Mouse (Mus musculus) c-Kit-negative CD71-positive TER-119-positive erythroid progenitor cells, embryonic 14.5 days (primary cell): ENCODE results near the gene Med15.
"Not testable (repeated sequence)": the region's sequence is repeated elsewhere in the genome, so short reads cannot be mapped to it uniquely, and the experiment has no call there.

Experiments
- DNase-seq: peaks from one replicate; pipeline ENCODE4 v3.0.0-alpha.2; 2013; ENCODE audit warnings: low read depth, low spot score

Med15 gene

GRCm38 (mm10) chr16:17732841-17733340 is at the start of gene Med15:
Gene Med15 (minus strand): TSS chr16:17732891.
- no peak for DNase-seq

GRCm38 (mm10) chr16:17779692-17780091 is 47.0 kb upstream of the Med15 start:
- DNase-seq = no peak

GRCm38 (mm10) chr16:17778223-17778622 is 45.5 kb upstream of the Med15 start:
- no peak for DNase-seq

- DNase-seq = no peak
These were observed 44.1 kb upstream of the Med15 start for GRCm38 (mm10) chr16:17776828-17777227.

GRCm38 (mm10) chr16:17771117-17771865 is 38.6 kb upstream of the Med15 start:
- no peak for DNase-seq

GRCm38 (mm10) chr16:17768834-17769233 is 36.1 kb upstream of the Med15 start:
- DNase-seq = peak; percentile 68

- DNase-seq = no peak
These were observed 31.4 kb upstream of the Med15 start for GRCm38 (mm10) chr16:17764108-17764511.

- no peak for DNase-seq
These were observed 28.4 kb upstream of the Med15 start for GRCm38 (mm10) chr16:17761074-17761473.

- peak; percentile 51 for DNase-seq
These were observed 28.0 kb upstream of the Med15 start for GRCm38 (mm10) chr16:17760657-17761056.

GRCm38 (mm10) chr16:17759813-17760321 is 27.2 kb upstream of the Med15 start:
- no peak for DNase-seq

- DNase-seq = no peak
These were observed 26.7 kb upstream of the Med15 start, which contains the start of gene Klhl22 for GRCm38 (mm10) chr16:17759344-17759773. Gene Klhl22 (plus strand): TSS chr16:17759618.

- DNase-seq = no peak
These were observed 26.2 kb upstream of the Med15 start for GRCm38 (mm10) chr16:17758902-17759301.

GRCm38 (mm10) chr16:17757756-17758155 is 25.1 kb upstream of the Med15 start:
- DNase-seq = no peak

GRCm38 (mm10) chr16:17753686-17754085 is 21.0 kb upstream of the Med15 start:
- no peak for DNase-seq

- no peak for DNase-seq
These were observed 20.3 kb upstream of the Med15 start for GRCm38 (mm10) chr16:17753001-17753400.

- DNase-seq = no peak
These were observed 12.4 kb upstream of the Med15 start for GRCm38 (mm10) chr16:17745067-17745466.

- DNase-seq = no peak
These were observed 11.8 kb upstream of the Med15 start for GRCm38 (mm10) chr16:17744536-17744935.

- no peak for DNase-seq
These were observed 10.6 kb upstream of the Med15 start for GRCm38 (mm10) chr16:17743279-17743678.

- no peak for DNase-seq
These were observed 10.1 kb upstream of the Med15 start for GRCm38 (mm10) chr16:17742810-17743209.

GRCm38 (mm10) chr16:17740080-17740479 is 7.4 kb upstream of the Med15 start:
- DNase-seq = no peak

GRCm38 (mm10) chr16:17736156-17736555 is 3.5 kb upstream of the Med15 start:
- DNase-seq = no peak

GRCm38 (mm10) chr16:17734872-17735271 is 2.2 kb upstream of the Med15 start:
- not testable (repeated sequence) for DNase-seq

- no peak for DNase-seq
These were observed 955 bp upstream of the Med15 start for GRCm38 (mm10) chr16:17733646-17734045.
